Mouse (Mus musculus) neural tube, embryonic 14.5 days (tissue): Measurements from ENCODE around the gene Emc1. TPM values are rescaled to one million over a fixed set of nuclear protein-coding genes. Genes with fewer than 3 reads are reported as not detected.

Source experiments
- ATAC-seq: fragments of 200-750 bp; cut with Nextera tagmentation; 2 replicates; pipeline ENCODE4 v1.8.0; 2017; ENCODE audit warnings: low read depth, mild to moderate bottlenecking, moderate TSS enrichment, moderate library complexity
- H3K27ac ChIP-seq: fragments of 300-500 bp; sonication (generic); 2 replicates; pipeline ENCODE4 v1.5.1; 2014; ENCODE audit warnings: low read depth, mild to moderate bottlenecking, control low read depth, low read length, moderate library complexity, mixed read lengths
- H3K27me3 ChIP-seq: fragments of 300-500 bp; sonication (generic); 2 replicates; pipeline ENCODE4 v1.6.1; 2014; ENCODE audit warnings: low read length; ENCODE audit not compliant: control insufficient read depth, insufficient read depth
- H3K36me3 ChIP-seq: fragments of 300-500 bp; sonication (generic); 2 replicates; pipeline ENCODE4 v1.6.1; 2014; ENCODE audit warnings: low read length, mixed read lengths; ENCODE audit not compliant: control insufficient read depth, insufficient read depth
- H3K4me1 ChIP-seq: fragments of 300-500 bp; sonication (generic); 2 replicates; pipeline ENCODE4 v1.6.1; 2014; ENCODE audit warnings: low read length; ENCODE audit not compliant: control insufficient read depth, insufficient read depth
- H3K4me2 ChIP-seq: fragments of 300-500 bp; sonication (generic); 2 replicates; pipeline ENCODE4 v1.6.1; 2014; ENCODE audit warnings: mild to moderate bottlenecking, low read depth, low read length, control low read depth
- H3K4me3 ChIP-seq: fragments of 300-500 bp; sonication (generic); 2 replicates; pipeline ENCODE4 v1.5.1; 2014; ENCODE audit warnings: low read depth, low read length, control low read depth, mixed read lengths
- H3K9ac ChIP-seq: fragments of 300-500 bp; sonication (generic); replicated peaks from 2 replicates; pipeline ENCODE4 v1.6.1; 2014; ENCODE audit warnings: low read depth, mild to moderate bottlenecking, control low read depth, low read length, mixed read lengths
- H3K9me3 ChIP-seq: fragments of 300-500 bp; sonication (generic); 2 replicates; pipeline ENCODE4 v1.6.1; 2016; ENCODE audit warnings: low read length; ENCODE audit not compliant: control insufficient read depth
- WGBS: fragments of 180-500 bp; shearing (Covaris S2); extraction: QIAGEN DNeasy Blood & Tissue Kit; methylation state at CpG from one replicate; pipeline ENCODE4 v1.1.7; 2014; 5-methylcytosine and 5-hydroxymethylcytosine counted together
- microRNA-seq: library from miRNA; unstranded; fragments of <30 nt; microRNA quantifications from one replicate; pipeline ENCODE4, GENCODE M21; 2016
- polyA plus RNA-seq: library from polyadenylated mRNA; unstranded; fragments of >200 nt; fragmentation: Nextera tagmentation; extraction: Ambion mirVana; gene quantifications from 2 replicates; pipeline ENCODE4 v1.2.1, GENCODE M21; 2014

Gene Emc1
- polyA plus RNA-seq, 1 experiment from 2014 or later, result 44.8 TPM

DNA sequence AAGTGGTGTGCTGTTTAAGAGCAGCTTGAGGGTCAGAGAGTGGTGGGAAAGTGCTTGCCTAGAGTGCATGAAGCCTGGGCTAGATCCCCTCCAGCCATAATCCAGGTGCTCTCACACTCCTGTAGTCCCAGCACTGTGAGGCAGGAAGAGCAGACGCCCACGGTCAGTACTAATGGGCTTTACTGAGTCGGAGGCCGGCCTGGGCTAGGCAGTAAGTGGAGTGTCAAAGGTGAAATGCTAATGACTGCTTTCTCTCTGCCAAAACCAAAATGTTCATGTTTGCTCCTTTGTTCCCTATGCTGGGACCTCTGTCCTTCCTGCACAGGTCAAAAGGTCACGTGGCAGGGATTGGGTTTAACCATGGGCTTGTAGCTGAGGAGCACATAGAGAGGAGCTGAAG lies 48.1 kb downstream of the Emc1 start:
- no peaks in the 10 kb centered on the region for H3K4me1 ChIP-seq
- ATAC-seq, result no peak
- no peak overlapping the region for H3K4me2 ChIP-seq
- H3K9ac ChIP-seq, result no peak overlapping the region
- no peaks in the 10 kb centered on the region for H3K27me3 ChIP-seq
- H3K9me3 ChIP-seq, result no peaks in the 10 kb centered on the region
- WGBS, result 88% methylated on average over 5 of the region's 5 CpGs
- peaks cover 88% of the 10 kb centered on the region for H3K36me3 ChIP-seq
- no peak overlapping the region for H3K4me3 ChIP-seq
- no peak overlapping the region for H3K27ac ChIP-seq

DNA sequence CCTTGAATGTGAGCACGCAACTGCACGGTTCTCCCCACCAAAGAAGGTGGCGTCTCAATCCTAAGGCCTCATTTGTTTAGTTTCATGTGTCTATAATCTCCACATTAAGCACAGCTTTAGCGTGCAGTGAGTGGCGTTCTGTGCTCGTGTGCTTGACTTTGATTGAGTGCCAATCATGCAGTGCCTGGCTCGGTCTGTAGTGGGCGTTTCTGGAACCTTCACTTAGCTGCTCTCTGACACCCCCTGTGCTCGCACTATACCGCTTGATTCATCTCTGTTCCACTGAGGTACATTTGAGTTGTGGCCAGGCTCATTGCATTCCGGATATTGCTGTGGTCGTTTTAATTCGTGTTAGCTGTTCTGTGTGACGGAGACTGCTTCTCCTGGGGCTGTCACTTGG lies 50.8 kb downstream of the Emc1 start:
- no peak overlapping the region for H3K9ac ChIP-seq
- WGBS, result 88% methylated on average over 14 of the region's 14 CpGs
- ATAC-seq, result no peak
- H3K27me3 ChIP-seq, result no peaks in the 10 kb centered on the region
- H3K4me2 ChIP-seq, result no peak overlapping the region
- H3K36me3 ChIP-seq, result peaks cover 95% of the 10 kb centered on the region
- no peak overlapping the region for H3K4me3 ChIP-seq
- H3K9me3 ChIP-seq, result no peaks in the 10 kb centered on the region
- H3K27ac ChIP-seq, result no peak overlapping the region
- no peaks in the 10 kb centered on the region for H3K4me1 ChIP-seq

DNA sequence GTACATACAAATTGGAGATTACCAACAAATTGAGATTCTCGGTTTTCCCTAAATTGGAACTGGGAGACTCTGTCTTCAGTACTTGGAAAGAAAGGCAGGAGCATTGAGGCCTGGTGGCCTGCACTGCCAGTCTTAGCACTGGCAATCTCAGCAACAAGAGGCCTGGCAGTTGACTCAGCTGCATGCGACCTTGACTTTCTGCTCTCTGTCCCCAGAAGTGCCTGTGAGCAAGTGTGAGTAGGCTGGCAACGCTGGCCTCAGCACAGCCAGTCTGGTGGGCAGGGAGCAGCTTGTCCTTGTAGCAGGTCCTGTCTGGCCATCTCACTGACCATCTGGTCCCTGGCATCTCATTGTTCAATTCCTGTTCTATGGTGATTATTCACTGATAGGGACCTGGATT lies 59.0 kb downstream of the Emc1 start:
- Histone ChIP-seq H3K4me1 (no peaks in the 10 kb centered on the region), H3K27ac (no peak overlapping the region), H3K9me3 (no peaks in the 10 kb centered on the region), H3K4me3 (no peak overlapping the region), H3K27me3 (no peaks in the 10 kb centered on the region), H3K36me3 (peaks cover 95% of the 10 kb centered on the region), H3K4me2 (no peak overlapping the region), H3K9ac (no peak overlapping the region)
- no peak for ATAC-seq
- 96% methylated on average over 3 of the region's 3 CpGs for WGBS

DNA sequence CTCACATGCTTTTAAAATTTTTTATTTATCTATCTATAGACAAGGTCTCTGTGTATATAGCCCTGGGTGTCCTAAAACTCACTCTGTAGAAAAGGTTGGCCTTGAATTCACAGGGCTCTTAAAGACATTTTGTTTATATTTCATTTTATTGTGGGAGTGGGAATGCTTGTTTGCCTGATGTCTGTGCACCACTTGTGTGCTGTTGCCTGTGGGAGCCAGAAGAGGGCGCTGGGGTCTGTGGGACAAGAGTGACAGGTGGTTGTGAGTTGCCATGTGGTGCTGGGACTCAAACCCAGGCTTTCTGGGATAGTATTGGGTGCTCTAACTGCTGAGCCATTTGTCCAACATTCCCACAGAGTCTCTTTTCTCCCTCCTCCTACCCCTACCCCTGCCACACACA lies 65.5 kb downstream of the Emc1 start:
- Histone ChIP-seq H3K27ac (no peak overlapping the region), H3K4me1 (no peaks in the 10 kb centered on the region), H3K36me3 (peaks cover 91% of the 10 kb centered on the region), H3K4me2 (no peak overlapping the region), H3K9me3 (no peaks in the 10 kb centered on the region), H3K27me3 (no peaks in the 10 kb centered on the region), H3K9ac (no peak overlapping the region), H3K4me3 (no peak overlapping the region)
- no peak for ATAC-seq
- WGBS, result 47% methylated on average over 1 of the region's 1 CpGs

DNA sequence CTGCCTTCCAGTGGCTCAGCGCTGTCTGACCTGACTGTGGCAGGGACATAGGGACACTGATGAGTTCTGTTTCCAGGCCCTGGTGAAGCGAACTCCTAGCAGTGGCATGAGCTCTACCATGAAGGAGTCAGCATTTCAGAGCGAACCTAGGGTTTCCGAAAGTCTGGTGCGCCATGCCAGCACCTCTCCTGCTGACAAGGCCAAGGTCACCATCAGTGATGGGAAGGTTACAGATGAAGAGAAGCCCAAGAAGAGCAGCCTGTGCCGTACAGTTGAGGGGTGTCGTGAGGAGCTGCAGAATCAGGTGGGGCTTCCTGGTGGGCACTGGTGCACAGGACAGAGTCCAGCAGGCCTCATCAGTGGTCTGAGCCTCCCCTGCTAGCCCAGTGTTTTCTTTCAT lies 69.2 kb downstream of the Emc1 start:
- Histone ChIP-seq H3K4me1 (no peaks in the 10 kb centered on the region), H3K27me3 (no peaks in the 10 kb centered on the region), H3K9ac (no peak overlapping the region), H3K4me3 (no peak overlapping the region), H3K4me2 (no peak overlapping the region), H3K27ac (no peak overlapping the region), H3K9me3 (no peaks in the 10 kb centered on the region), H3K36me3 (peaks cover 92% of the 10 kb centered on the region)
- WGBS, result 94% methylated on average over 7 of the region's 7 CpGs
- no peak for ATAC-seq

DNA sequence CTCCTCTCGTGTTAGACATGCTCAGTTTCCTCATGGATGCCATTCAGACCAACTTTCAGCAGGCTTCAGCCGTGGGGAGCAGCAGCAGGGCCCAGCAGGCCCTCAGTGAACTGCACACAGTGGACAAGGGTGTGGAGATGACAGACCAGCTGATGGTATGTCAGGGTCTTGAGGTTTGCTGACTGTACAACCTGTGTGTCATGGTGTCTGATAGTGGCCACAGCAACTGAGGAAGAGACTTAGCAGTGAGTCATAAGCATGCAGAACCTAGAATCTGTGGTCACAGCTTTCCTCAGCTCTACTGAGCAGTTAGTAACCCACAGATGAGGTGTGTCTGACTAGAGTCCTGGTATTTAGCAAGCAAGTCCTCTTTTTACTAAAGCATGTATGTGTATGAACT lies 70.0 kb downstream of the Emc1 start:
- WGBS, result 92% methylated on average over 2 of the region's 2 CpGs
- H3K4me3 ChIP-seq, result no peak overlapping the region

DNA sequence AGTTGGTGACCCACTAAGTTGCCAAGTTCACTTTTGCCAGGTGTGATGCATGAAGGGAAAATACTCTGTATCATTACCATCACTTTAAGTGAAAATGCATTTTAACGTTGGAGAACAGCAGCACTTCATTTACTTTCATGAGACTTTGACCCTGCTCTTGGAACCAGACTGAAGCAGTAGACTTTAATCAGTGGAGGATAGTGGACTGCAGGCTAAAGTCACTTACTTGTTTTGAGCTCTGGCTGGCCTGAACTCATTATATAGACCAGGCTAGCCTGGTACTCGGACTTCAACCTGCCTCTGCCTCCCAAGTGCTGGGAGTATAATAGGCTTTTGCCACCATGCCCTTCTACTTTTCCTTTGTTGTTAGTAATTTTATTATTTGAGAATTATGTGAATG lies 70.9 kb downstream of the Emc1 start:
- 91% methylated on average over 2 of the region's 2 CpGs for WGBS
- Histone ChIP-seq H3K4me1 (no peaks in the 10 kb centered on the region), H3K9me3 (no peaks in the 10 kb centered on the region), H3K27me3 (no peaks in the 10 kb centered on the region), H3K4me3 (no peak overlapping the region), H3K9ac (no peak overlapping the region), H3K27ac (no peak overlapping the region), H3K36me3 (peaks cover 94% of the 10 kb centered on the region), H3K4me2 (no peak overlapping the region)
- no peak for ATAC-seq

More for the DNA sequence above, 70.0 kb downstream of the Emc1 start:
- Histone ChIP-seq H3K36me3 (peaks cover 92% of the 10 kb centered on the region), H3K4me2 (no peak overlapping the region), H3K9me3 (no peaks in the 10 kb centered on the region), H3K4me1 (no peaks in the 10 kb centered on the region), H3K27me3 (no peaks in the 10 kb centered on the region), H3K9ac (no peak overlapping the region), H3K27ac (no peak overlapping the region)
- no peak for ATAC-seq

Small RNAs within 50 kb of the gene (microRNA-seq; reads per million reads assigned to microRNA genes)
- gene Gm24245 (1.4 reads per million), gene Gm25732 (not detected)

Other genes starting within 250 kb of the Emc1 start
- 415 and 417 TPM in 2 replicates for gene Minos1, start 221.5 kb upstream of the Emc1 start, polyA plus RNA-seq
- 218 and 249 TPM in 2 replicates for gene Capzb, start 159.7 kb upstream of the Emc1 start, polyA plus RNA-seq
- gene Pqlc2, start 41.9 kb upstream of the Emc1 start, polyA plus RNA-seq, result 12.7 and 16.2 TPM in 2 replicates
- gene Akr7a5, start 41.8 kb upstream of the Emc1 start, polyA plus RNA-seq, result 52.8 and 55.5 TPM in 2 replicates
- 73.2 and 77.4 TPM in 2 replicates for gene Mrto4, start within 50 bp of the Emc1 start, polyA plus RNA-seq
- gene Ubr4, start within 50 bp of the Emc1 start, polyA plus RNA-seq, result 99.2 and 109 TPM in 2 replicates
- gene Iffo2, start 178.0 kb downstream of the Emc1 start, polyA plus RNA-seq, result 7.2 TPM in 2 replicates